Mouse (Mus musculus): Measurements from ENCODE around the gene Zscan4b. TPM values are rescaled to one million over a fixed set of nuclear protein-coding genes. Genes with fewer than 3 reads are reported as not detected.
"Not testable (repeated sequence)": the region's sequence is repeated elsewhere in the genome, so short reads cannot be mapped to it uniquely, and the experiment has no call there.

Zscan4b gene
- polyA plus RNA-seq (2016; fragmentation: Nextera tagmentation; extraction: Ambion mirVana), result not detected in 2 replicates

DNA sequence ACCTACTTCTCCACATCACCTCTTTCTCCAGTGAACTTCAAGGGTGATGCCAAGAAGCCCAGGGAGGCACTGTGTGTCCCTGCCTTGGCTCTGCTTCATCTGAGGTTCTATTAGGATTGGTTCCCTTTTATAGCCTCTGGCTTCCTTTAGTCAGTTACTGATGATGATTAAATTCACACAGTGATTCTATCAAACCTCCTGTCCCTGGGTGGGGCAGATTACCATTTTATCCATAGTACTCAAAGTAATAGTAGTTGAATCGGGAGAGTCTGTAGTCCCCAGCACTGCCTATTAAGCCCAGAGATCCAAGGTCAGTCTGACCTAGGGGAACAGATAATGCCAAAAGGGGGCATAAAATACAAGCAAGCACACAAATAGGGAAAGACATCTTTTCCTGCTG, at the start of gene Zscan4b:
Gene Zscan4b, minus strand, starts transcription at position 101 of the 400 bp plus-strand sequence.
- H3K27me3 ChIP-seq (ENCODE audit: insufficient read depth, poor library complexity, severe bottlenecking); H3K9me3 ChIP-seq; H3K4me3 ChIP-seq; H3K27ac ChIP-seq; DNase-seq (ENCODE audit: low spot score); H3K36me3 ChIP-seq; H3K4me1 ChIP-seq: not testable (repeated sequence)
- 80% methylated on average over 1 of the region's 1 CpGs for WGBS

Other genes with a start within 250 kb of the Zscan4b start
- not detected in 2 replicates for gene Nlrp4b, start 217.3 kb downstream of the Zscan4b start, polyA plus RNA-seq (2016; fragmentation: Nextera tagmentation; extraction: Ambion mirVana)
- gene Vmn1r71, start 150.7 kb downstream of the Zscan4b start, polyA plus RNA-seq (2016; fragmentation: Nextera tagmentation; extraction: Ambion mirVana), result not detected in 2 replicates
- gene Zscan4c, start 100.7 kb upstream of the Zscan4b start, polyA plus RNA-seq (2016; fragmentation: Nextera tagmentation; extraction: Ambion mirVana), result not detected in 2 replicates
- not detected in 2 replicates for gene Zscan4-ps1, start 164.6 kb upstream of the Zscan4b start, polyA plus RNA-seq (2016; fragmentation: Nextera tagmentation; extraction: Ambion mirVana)